Mouse (Mus musculus) brain, embryonic 14.5 days (tissue): ENCODE measurements at regions not wholly inside any gene's neighbourhood (a gene's known extent, or its start where the extent isn't known, plus 50 kb on each side); places are given as distances from the start of the nearest gene placed in this dataset.
A peak's percentile ranks its signal among the peaks of the same experiment; 100 is the strongest.

ENCODE experiments used
- DNase-seq: peaks from one replicate; pipeline ENCODE4 v3.0.0-alpha.2; 2011; ENCODE audit warnings: low read depth
- CTCF ChIP-seq: fragments of 200-500 bp; IDR thresholded peaks from 2 replicates; pipeline ENCODE4 v1.5.1; 2012; ENCODE audit warnings: inconsistent platforms, mild to moderate bottlenecking, moderate library complexity, borderline replicate concordance; ENCODE audit not compliant: insufficient read depth, insufficient read length; ENCODE audit errors: extremely low read depth
- POLR2A ChIP-seq: fragments of 200-500 bp; IDR thresholded peaks from 2 replicates; pipeline ENCODE4 v1.6.1; 2012; ENCODE audit warnings: mild to moderate bottlenecking, inconsistent platforms, borderline replicate concordance; ENCODE audit not compliant: poor library complexity, insufficient read depth, insufficient read length, severe bottlenecking; ENCODE audit errors: extremely low read depth

DNA sequence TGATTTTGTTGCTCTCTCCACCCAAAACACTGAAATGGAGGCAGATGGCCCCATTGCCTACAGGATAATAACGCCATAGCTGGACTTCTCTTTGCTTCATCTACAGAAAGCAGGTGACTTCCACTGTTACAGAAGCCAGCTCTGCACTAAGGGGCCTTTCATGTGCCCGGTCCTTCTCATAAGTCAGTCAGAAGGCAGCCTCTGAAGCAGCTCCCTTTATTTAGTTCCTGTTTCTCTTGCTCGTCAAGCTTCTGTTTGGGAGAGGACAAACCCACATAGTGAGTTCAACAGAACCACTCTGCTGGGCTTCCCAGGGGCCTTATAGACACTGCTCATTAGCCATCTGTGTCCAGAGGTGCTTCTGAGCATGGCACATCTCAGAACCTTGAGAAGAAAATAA lies 205.1 kb upstream of the Hhip start:
- DNase-seq: no peak
- TF ChIP-seq POLR2A: no peak
- TF ChIP-seq CTCF: no peak

DNA sequence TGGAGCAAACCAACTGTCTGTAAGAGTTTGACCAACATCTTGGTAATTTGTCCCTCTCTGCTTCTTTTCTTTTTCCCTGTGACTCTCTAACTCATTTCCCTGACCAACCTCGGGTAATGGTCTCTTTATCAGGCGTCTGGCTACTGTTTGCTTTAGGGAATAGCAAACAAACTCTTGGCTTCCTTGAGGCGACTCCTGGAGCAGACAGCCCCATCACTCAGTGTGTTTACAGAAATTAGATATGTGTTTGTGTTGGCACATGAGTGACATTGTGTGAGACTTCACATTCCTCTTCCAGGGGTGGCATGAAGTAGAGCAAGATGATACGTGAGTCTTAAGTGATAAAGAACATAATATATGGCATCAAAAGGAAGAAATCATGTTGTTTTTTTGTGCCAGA lies 195.7 kb upstream of the Hhip start:
- no peak for TF ChIP-seq CTCF
- no peak for DNase-seq

DNA sequence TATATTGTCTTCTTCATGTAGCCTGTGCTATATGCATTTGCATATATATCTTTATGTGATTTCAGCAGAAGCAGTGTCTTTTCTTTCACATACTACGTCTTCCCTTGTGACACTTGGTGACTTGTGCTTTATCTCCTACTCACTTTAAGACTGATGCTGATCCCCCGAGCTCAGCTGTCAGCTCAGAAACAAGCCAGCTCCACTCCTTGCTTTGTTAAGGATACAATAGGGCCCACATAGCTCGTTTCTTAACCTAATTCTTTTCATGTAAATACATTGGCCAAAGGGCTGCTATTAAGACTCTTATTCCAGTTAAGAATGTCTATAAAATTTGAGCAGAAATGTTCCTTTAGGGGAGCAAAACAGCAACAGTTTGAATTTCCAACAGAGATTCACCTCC lies 193.8 kb upstream of the Hhip start:
- TF ChIP-seq CTCF (no peak), POLR2A (no peak)
- DNase-seq: peak; percentile 25

DNA sequence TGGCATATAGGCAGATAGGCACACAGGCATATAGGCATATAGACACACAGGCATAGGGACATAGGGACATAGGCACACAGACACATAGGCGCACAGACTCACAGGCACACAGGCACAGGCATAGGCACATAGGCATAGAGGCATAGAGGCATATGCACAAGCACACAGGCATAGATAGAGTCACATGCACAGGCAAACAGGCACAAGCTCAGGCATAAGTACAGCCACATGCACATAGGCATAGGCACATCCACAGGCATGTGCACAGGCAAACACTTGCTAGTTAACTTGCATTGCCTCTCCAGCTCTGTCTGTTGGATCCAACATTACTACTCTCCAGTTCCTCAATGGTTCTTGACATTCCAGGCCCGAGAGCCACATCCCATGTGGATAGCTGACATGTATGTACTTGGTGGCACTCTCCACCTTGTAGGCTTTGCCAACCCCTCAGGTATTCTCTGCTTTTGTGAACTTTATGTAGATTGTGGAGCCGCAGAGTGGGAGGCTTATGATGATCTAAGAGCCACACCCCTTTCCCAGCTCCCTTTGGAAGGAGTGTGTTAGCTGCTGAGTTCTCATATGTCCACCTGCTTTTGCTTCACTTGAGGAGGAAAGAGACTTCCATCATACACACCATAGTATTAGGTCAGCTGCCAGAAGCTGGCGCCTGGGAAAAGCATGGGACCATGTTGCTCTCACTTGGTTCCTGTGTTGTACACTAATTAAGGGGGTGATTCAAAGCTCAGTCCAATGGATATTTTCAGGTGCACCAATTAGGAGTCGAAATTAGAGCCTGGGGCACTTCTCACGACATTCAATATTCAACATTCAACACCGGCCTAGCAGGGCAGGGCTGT lies 192.7 kb upstream of the Hhip start:
- DNase-seq: peak; percentile 62
- TF ChIP-seq POLR2A: no peak
- no peak for TF ChIP-seq CTCF

DNA sequence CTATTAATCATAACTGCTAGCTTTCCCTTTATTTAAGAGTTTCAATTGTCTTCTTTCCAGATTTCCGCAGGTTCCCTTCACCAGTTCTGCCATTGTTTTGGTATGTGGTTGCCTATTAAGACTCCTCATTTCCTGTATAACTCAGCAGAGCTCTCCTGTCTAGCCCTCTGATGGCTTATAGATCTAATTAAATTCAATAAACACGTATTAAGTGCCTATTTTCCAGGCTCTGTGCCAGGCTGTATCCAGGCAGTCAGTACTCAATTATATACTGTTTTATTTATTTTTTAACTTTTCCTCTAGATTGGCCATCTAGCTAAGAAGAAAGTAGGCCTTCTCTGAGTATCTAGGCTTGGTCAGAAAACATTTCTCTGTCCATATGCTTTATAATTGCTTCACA lies 192.0 kb upstream of the Hhip start:
- TF ChIP-seq POLR2A (no peak), CTCF (no peak)
- peak; percentile 16 for DNase-seq

DNA sequence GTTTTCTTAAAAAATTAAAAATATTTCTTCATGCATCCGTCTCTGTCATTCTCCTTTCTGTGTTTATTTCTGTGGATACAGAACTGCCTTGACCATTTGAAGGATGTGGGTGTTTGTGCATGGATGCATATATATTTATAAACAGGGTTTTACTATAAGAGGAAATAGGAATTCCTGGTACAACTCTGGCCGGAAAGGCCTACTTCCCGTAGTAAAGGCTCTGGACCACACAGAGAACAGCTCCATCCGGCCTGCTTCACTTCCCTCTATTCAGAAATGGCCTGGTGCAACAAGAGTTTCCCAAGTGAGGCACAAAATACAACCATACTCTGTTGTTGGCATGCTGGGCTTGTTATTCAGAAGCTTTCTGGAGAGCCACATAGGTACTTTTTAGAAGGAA lies 182.1 kb upstream of the Hhip start:
- TF ChIP-seq CTCF (no peak), POLR2A (no peak)
- no peak for DNase-seq

DNA sequence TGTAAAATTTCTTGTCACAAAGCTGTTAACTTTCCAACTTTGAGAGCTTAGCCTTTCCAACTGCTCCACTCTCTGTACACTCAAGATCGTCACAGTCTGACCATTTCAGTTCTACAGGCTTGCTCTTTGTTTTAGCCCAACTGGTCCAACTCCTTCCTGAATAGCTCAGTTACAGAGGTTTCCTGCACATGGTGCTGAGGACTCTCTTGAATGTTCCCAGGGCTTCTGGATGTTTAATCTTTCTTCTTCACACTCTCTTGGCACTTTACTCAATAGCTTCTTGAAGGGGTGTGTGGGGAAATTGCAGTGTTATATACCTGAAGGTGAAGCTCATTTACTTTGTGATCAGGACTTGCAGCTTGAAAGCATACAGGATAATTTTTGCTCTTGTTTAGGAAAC lies 152.6 kb upstream of the Hhip start:
- no peak for DNase-seq
- TF ChIP-seq POLR2A (no peak), CTCF (no peak)

DNA sequence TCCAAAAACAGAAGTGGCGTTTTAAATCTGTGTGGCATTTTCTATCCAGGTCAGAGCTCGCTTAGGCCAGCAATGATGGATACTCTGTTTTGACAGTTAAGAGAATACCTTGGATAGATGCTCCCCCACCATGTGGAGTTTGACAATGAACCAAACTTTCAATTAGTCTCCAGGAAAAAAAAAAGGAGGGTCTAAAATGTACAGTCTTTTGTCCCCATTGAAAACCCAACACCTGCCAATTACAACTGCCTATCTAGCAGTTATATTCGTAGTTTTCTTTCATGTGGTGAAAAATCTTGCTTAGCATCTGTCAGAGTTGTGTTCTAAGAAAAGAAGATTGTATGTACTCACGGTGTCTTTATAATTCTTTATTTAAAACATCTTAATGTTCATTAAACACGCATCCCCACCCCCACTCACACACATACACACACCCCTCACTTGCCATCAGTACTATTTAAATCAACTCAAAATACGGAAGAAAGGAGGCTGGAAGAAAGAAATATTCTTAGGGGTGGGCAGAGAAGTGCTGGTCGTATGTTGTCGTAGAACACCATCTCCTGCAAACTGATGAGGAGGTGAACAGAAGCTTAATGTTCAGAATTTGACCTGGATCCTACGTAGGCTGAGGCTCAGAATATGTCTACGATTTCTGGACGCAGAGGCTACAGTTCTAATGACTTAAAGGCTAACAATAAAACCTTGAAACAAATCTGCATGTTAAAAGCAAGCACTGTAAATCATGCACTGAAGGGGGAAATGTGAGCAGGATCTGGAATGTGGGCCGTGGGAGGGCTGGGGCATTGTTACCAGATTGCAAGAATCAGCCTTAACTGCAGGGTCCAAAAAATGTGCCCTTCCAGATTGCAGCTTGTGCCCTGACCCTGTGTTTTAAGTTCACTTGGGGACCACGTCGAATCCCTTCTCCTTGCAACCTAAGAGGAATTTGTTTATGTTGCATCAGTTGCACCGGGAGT lies 147.2 kb upstream of the Hhip start:
- DNase-seq: peak; percentile 51
- TF ChIP-seq CTCF: no peak
- no peak for TF ChIP-seq POLR2A

DNA sequence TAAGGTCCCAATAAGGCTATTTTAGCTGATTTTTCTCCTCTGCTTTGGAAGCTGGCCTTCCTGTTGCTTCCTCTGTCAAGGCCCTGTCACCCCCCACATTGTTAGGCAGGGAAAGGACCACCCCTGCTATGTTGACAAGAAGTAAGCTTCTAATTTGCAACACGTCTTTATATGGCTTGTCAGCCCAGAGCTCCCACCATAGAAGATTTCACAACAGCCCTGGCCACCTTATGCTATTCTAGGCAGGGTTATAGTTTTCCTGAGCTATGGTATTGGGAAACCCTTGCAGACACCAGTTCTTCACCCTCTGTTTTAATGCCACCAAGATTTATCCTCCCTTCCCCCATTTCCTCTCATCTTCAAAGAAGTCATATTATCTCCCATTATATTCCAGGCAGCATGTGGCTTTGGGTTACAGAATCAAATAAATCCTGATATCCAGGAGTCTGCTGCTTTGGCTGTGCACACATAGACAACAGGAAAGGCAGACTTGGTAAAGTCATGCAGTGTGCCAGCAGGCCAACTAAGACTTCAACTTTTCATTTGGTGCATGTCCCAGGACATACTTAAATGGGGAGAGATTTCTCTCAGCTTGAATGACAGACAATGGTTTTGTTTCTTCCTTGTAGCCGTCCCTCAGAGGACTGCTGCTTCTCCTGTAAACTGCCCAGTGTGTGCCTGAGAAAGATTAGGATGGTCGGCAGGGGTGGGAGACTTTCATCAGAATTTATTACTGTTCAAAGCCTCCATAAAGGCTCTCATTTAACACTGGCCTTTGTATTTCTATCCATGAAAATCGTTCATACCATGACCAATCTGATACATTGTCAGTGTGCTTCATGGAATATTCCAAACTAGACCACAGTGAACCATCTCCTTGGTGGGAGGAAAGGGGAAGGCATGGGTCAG lies 146.2 kb upstream of the Hhip start:
- TF ChIP-seq POLR2A (no peak), CTCF (no peak)

DNA sequence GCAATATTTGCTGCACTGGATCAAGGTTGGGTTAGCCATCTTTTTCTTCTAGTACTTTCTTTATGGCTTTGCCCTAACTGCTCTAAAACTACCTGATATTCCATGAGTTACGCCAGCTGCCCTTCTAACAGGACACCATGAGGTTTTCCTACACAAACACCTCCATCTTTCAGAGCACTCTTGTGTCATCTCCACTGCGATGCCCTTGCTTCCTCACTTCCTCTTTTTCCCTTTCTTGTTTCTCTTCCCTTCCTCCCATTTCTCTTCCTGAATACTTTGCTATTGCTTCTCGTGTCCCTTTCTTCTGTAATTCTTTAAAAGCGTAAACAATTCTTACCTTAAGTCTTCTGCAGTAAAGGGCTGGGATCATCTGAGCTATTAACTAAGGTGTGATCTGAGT lies 139.9 kb upstream of the Hhip start:
- TF ChIP-seq POLR2A (no peak), CTCF (no peak)
- DNase-seq: no peak

More for the DNA sequence above, 146.2 kb upstream of the Hhip start:
- peak; percentile 20 for DNase-seq

DNA sequence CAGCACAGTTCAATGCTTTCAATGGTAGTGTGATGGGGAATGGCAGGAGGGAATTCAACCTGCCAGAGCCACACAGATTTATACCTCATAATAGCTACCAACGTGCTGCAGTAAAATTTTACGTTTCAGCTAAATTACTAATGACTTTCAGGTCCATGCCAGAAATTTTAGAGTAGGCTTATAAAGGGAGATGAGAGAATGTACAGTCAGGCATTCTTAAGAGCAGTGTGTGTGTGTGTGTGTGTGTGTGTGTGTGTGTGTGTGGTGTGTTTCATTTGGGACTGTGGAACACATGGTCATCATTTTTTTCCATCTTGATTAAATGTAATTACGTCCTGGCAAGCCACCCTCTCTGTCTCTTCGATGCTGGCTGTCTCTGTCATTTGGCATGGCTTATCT lies 132.7 kb upstream of the Hhip start:
- TF ChIP-seq CTCF (no peak), POLR2A (no peak)
- peak; percentile 24 for DNase-seq

DNA sequence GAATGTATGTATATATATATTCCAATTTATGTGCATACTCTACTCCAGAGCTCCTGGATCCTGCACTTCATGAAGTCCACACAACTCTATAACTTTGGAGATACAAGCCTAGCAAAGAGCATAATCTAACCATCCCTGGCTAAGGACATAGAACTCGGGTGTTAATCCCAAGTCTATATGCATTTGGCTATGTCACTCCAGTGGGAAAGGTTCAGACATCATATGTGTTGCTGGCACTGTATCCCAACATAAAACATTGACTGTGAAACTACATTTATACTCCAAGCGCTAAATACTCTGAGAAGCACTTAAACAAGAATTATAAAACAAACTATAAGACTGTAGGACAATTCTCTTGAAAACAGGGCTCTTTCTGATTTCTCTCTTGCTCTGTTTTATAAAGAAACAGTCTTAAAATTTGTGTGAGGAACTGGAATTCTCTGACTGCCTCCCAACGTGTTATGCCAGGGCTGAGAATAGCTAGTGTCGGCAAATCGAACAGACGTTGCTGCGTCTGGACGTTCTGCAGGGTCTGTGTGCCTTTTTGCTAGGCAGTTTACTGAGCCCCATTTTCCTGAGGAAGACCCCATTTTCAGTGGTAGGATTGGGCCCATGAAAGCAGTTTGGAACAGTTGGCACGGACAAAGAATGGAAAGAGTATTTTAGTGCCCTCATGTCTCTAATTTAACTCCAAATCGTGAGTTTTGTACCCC lies 132.1 kb upstream of the Hhip start:
- TF ChIP-seq POLR2A (no peak), CTCF (no peak)

DNA sequence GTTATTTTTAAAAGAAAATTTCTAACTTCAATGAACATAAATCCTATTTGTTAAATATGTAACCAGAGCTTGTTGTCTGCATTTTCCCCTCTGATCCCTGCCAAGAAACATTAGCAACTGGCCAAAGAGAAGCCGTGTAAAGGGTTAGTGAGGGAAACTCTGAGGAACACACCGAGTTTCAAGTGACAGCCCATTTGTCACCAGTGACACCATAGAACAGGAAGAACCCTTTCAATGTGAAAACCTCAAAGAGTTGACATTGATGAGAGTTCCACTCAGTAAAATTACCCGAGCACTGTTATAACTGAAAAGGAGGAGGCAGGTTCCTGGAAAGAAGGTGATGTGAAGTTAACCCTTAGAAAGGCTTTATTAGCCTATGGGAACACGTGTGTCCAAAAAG lies 127.5 kb upstream of the Hhip start:
- TF ChIP-seq CTCF: no peak
- TF ChIP-seq POLR2A: no peak
- DNase-seq: no peak

More for the DNA sequence above, 132.1 kb upstream of the Hhip start:
- DNase-seq: peak; percentile 11

DNA sequence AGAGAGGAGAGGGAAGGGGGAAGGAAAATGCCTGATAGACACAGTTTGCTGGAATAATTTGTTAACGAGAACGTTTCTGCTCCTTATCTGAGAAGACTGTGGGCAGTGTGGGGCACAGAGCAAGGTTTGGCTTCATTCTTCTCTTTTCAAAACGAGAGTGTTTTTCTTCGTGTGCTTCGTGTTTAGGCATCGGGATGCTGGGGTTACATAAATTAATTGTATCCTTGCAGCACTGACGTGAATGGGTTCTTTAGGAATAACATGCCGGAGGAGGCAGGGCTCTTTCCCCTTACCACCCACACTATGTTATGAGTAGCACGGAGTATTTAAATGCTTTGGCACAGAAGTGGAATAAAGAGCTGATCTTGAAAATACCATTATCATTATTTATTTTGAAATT lies 110.9 kb upstream of the Hhip start:
- TF ChIP-seq POLR2A (no peak), CTCF (no peak)
- DNase-seq: no peak
